Mouse (Mus musculus) embryonic facial prominence, embryonic 12.5 days (tissue): ENCODE results near the gene Myod1. TPM values are rescaled to one million over a fixed set of nuclear protein-coding genes. Genes with fewer than 3 reads are reported as not detected.

Experiments
- ATAC-seq: fragments of 200-750 bp; cut with Nextera tagmentation; 2 replicates; pipeline ENCODE4 v1.8.0; 2017; ENCODE audit not compliant: insufficient number of reproducible peaks, insufficient read depth, low FRiP score, low TSS enrichment
- H3K27ac ChIP-seq: fragments of 300-500 bp; sonication (generic); 2 replicates; pipeline ENCODE4 v1.5.1; 2016; ENCODE audit warnings: mild to moderate bottlenecking
- H3K27me3 ChIP-seq: fragments of 300-500 bp; sonication (generic); 2 replicates; pipeline ENCODE4 v1.6.1; 2016; ENCODE audit warnings: mild to moderate bottlenecking, moderate library complexity
- H3K36me3 ChIP-seq: fragments of 300-500 bp; sonication (generic); 2 replicates; pipeline ENCODE4 v1.6.1; 2016; ENCODE audit warnings: mild to moderate bottlenecking
- H3K4me1 ChIP-seq: fragments of 300-500 bp; sonication (generic); 2 replicates; pipeline ENCODE4 v1.6.1; 2016
- H3K4me2 ChIP-seq: fragments of 300-500 bp; sonication (generic); replicated peaks from 2 replicates; pipeline ENCODE4 v1.6.1; 2016; ENCODE audit warnings: mild to moderate bottlenecking, moderate library complexity
- H3K4me3 ChIP-seq: fragments of 300-500 bp; sonication (generic); 2 replicates; pipeline ENCODE4 v1.5.1; 2016; ENCODE audit warnings: mild to moderate bottlenecking
- H3K9ac ChIP-seq: fragments of 300-500 bp; sonication (generic); 2 replicates; pipeline ENCODE4 v1.6.1; 2016; ENCODE audit warnings: mild to moderate bottlenecking, moderate library complexity
- H3K9me3 ChIP-seq: fragments of 300-500 bp; sonication (generic); 2 replicates; pipeline ENCODE4 v1.6.1; 2016; ENCODE audit warnings: mild to moderate bottlenecking, moderate library complexity
- WGBS: fragments of 180-500 bp; shearing (Covaris S2); methylation state at CpG from one replicate; pipeline ENCODE4 v1.1.7; 2016; 5-methylcytosine and 5-hydroxymethylcytosine counted together
- polyA plus RNA-seq: library from polyadenylated mRNA; unstranded; fragments of >200 nt; fragmentation: Nextera tagmentation; extraction: Ambion mirVana; gene quantifications from 2 replicates; pipeline ENCODE4 v1.2.1, GENCODE M21; 2016

The Myod1 gene
- polyA plus RNA-seq, 1 experiment from 2014 or later: 28.8 TPM

DNA sequence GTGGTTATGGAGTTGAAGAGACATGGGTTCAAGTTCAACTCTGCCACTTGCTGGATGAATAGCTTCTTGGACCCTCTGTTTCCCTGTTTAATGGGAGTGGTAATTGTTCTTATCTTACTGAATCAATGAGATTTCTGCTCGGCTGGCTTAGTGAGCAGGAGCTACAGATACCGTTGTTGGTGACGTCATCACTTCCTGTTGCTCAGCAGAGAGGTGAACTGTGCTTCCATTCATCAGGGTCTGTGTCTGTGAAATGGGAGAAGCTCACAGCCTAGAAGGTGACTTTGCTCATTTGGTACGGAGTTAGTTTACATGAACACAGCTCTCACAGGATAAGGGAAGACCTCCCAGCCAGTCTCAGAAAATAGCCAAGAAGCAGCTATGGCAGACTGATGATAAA lies 22.4 kb upstream of the Myod1 start:
- 30% methylated on average over 4 of the region's 4 CpGs for WGBS
- no peak overlapping the region for H3K9ac ChIP-seq
- H3K9me3 ChIP-seq: no peaks in the 10 kb centered on the region
- H3K4me1 ChIP-seq: peaks cover 1% of the 10 kb centered on the region; the same call in 1 of the 2 replicates
- no peak overlapping the region for H3K27ac ChIP-seq
- H3K4me3 ChIP-seq: no peak overlapping the region
- H3K36me3 ChIP-seq: no peaks in the 10 kb centered on the region
- H3K4me2 ChIP-seq: no peak overlapping the region
- peaks cover 19% of the 10 kb centered on the region for H3K27me3 ChIP-seq
- ATAC-seq: no peak

DNA sequence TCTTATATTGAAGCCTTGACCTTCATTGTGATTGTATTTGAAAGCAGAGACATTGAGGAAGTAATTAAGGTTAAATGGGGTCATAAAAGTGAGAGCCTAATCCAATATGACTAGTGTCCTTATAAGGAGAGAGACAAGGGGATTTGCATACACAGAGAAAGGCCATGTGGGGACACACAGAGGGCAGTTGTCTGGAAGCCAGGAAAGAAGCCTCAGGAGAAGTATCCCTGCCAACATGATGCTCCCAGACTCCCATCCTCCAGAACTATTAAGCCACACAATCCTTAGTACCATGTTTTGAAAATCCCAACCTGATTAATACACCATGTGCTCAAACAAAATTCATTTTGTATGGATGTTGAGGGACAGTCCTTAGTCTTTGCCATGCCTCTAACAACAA lies 14.5 kb upstream of the Myod1 start:
- Histone ChIP-seq H3K4me2 (no peak overlapping the region), H3K27ac (no peak overlapping the region), H3K27me3 (no peaks in the 10 kb centered on the region), H3K4me1 (no peaks in the 10 kb centered on the region), H3K36me3 (no peaks in the 10 kb centered on the region), H3K9me3 (no peaks in the 10 kb centered on the region), H3K9ac (no peak overlapping the region), H3K4me3 (no peak overlapping the region)
- ATAC-seq: no peak

DNA sequence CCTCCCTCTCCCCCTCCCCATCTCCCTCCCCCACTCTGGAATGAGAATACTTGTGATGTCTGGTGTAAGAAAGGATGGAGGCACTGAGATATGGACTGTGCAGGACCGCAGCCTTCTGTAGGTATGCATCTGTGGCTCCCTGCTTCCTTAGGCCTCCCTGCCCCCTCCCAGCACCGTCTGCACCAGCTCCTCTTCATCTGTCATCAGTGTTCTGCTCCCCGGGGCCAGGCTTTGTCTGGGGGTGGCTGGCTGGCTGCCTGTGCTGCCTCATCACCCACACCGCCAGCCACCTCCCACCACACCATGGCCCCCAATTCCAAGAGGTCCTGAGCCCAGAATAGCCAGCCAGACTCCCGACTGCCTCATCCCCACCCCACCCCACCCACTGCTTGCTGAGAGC lies 12.1 kb upstream of the Myod1 start:
- no peak overlapping the region for H3K9ac ChIP-seq
- no peak overlapping the region for H3K27ac ChIP-seq
- no peaks in the 10 kb centered on the region for H3K9me3 ChIP-seq
- no peaks in the 10 kb centered on the region for H3K4me1 ChIP-seq
- WGBS: 55% methylated on average over 5 of the region's 5 CpGs
- ATAC-seq: no peak
- H3K4me2 ChIP-seq: no peak overlapping the region
- no peaks in the 10 kb centered on the region for H3K36me3 ChIP-seq
- H3K4me3 ChIP-seq: no peak overlapping the region
- H3K27me3 ChIP-seq: no peaks in the 10 kb centered on the region

DNA sequence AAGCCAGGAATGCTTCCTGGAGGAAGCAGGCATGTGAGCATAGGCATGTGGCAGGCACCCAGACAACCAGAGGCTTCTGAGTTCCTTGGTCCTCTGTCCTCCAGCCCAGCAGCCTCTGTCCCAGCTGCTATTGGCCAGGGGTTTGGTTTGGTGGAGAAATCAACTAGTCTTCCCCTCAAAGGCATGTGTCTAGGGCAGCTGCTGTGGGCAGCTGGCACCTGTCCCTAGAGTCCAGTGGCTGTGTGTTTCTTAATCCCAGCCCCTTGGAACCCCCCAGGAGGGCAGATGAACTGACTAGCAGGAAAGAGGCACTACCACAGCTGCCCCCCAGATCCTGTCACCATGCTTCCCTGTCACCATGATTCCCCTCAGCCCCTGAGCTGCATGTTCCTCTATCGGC lies 10.5 kb upstream of the Myod1 start:
- Histone ChIP-seq H3K9me3 (no peaks in the 10 kb centered on the region), H3K36me3 (no peaks in the 10 kb centered on the region), H3K4me3 (no peak overlapping the region), H3K27me3 (no peaks in the 10 kb centered on the region), H3K9ac (no peak overlapping the region), H3K27ac (no peak overlapping the region), H3K4me2 (no peak overlapping the region), H3K4me1 (no peaks in the 10 kb centered on the region)
- no peak for ATAC-seq
- 85% methylated on average over 1 of the region's 1 CpGs for WGBS

DNA sequence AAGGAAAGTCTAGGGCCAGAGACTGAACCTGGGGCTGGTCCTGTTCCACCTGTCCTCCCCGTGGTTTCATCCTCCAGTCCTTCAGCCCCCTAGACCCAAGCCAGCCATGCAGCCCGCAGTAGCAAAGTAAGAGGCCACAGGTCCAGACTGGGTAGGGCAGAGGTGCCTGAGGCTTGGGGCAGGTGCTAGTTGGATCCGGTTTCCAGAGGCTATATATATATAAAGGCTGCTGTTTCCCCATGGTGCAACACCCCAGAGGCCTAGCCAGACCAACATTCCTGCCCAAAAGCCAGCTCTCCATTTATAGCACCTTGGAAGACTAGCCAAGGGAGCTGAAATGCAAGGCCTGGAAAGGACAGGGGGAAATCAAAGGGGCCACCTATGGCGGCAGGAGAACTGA lies 5.2 kb upstream of the Myod1 start:
- no peak overlapping the region for H3K4me2 ChIP-seq
- peaks cover 26% of the 10 kb centered on the region for H3K27me3 ChIP-seq
- WGBS: 67% methylated on average over 4 of the region's 4 CpGs
- H3K4me1 ChIP-seq: no peaks in the 10 kb centered on the region
- H3K27ac ChIP-seq: no peak overlapping the region
- no peaks in the 10 kb centered on the region for H3K9me3 ChIP-seq
- no peak for ATAC-seq
- H3K9ac ChIP-seq: no peak overlapping the region
- H3K4me3 ChIP-seq: no peak overlapping the region
- H3K36me3 ChIP-seq: no peaks in the 10 kb centered on the region

DNA sequence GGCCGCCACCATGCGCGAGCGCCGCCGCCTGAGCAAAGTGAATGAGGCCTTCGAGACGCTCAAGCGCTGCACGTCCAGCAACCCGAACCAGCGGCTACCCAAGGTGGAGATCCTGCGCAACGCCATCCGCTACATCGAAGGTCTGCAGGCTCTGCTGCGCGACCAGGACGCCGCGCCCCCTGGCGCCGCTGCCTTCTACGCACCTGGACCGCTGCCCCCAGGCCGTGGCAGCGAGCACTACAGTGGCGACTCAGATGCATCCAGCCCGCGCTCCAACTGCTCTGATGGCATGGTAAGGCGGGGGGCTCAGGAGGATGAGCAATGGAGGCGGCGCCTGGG lies 703 bp downstream of the Myod1 start:
- H3K9me3 ChIP-seq: no peaks in the 10 kb centered on the region
- under 1% methylated on average over 33 of the region's 33 CpGs for WGBS
- peaks cover 76% of the 10 kb centered on the region for H3K27me3 ChIP-seq
- H3K4me2 ChIP-seq: peak overlapping the region; percentile 42
- no peak overlapping the region for H3K27ac ChIP-seq
- peak overlapping the region; percentile 28 for H3K4me3 ChIP-seq
- peak overlapping the region; percentile 7; the same call in 1 of the 2 replicates for H3K9ac ChIP-seq
- H3K36me3 ChIP-seq: no peaks in the 10 kb centered on the region
- H3K4me1 ChIP-seq: peaks cover 13% of the 10 kb centered on the region
- ATAC-seq: 0 out of 2 replicates have a peak, but pooled peaks have one; percentile 36

DNA sequence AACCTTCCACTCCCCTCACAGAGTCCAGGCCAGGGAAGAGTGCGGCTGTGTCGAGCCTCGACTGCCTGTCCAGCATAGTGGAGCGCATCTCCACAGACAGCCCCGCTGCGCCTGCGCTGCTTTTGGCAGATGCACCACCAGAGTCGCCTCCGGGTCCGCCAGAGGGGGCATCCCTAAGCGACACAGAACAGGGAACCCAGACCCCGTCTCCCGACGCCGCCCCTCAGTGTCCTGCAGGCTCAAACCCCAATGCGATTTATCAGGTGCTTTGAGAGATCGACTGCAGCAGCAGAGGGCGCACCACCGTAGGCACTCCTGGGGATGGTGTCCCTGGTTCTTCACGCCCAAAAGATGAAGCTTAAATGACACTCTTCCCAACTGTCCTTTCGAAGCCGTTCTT lies 1.8 kb downstream of the Myod1 start:
- no peak for ATAC-seq
- Histone ChIP-seq H3K9ac (no peak overlapping the region), H3K27me3 (peaks cover 67% of the 10 kb centered on the region), H3K27ac (no peak overlapping the region), H3K36me3 (no peaks in the 10 kb centered on the region), H3K9me3 (no peaks in the 10 kb centered on the region), H3K4me2 (peak overlapping the region; percentile 42), H3K4me3 (peak overlapping the region; percentile 28; the same call in 1 of the 2 replicates), H3K4me1 (peaks cover 13% of the 10 kb centered on the region)
- WGBS: 2% methylated on average over 22 of the region's 22 CpGs

DNA sequence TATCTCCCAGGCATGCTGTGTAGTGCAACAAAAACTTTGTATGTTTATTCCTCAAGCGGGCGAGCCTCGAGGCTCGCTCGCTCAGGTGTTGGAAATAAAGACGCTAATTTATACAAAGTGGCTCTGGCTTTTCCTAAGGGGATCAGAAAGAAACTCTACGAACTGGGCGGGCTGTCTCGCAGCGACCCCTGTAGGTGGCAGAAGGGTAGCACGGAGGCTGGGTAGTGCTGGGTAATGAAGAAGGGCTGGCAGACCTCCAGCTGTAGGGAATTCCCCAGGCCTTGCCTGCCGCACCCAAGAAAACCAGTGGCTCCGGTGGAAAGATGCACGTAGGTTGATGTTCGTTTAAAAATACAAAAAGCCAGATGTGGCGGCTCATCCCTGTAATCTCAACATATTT lies 2.7 kb downstream of the Myod1 start:
- no peak overlapping the region; the same call in 1 of the 2 replicates for H3K4me2 ChIP-seq
- H3K4me3 ChIP-seq: 0 out of 2 replicates have a peak overlapping the region, but pooled peaks have one; percentile 28
- H3K27me3 ChIP-seq: peaks cover 65% of the 10 kb centered on the region
- H3K9ac ChIP-seq: no peak overlapping the region
- no peak for ATAC-seq
- H3K36me3 ChIP-seq: no peaks in the 10 kb centered on the region
- no peaks in the 10 kb centered on the region for H3K9me3 ChIP-seq
- no peak overlapping the region for H3K27ac ChIP-seq
- 7% methylated on average over 16 of the region's 16 CpGs for WGBS
- peaks cover 13% of the 10 kb centered on the region for H3K4me1 ChIP-seq

DNA sequence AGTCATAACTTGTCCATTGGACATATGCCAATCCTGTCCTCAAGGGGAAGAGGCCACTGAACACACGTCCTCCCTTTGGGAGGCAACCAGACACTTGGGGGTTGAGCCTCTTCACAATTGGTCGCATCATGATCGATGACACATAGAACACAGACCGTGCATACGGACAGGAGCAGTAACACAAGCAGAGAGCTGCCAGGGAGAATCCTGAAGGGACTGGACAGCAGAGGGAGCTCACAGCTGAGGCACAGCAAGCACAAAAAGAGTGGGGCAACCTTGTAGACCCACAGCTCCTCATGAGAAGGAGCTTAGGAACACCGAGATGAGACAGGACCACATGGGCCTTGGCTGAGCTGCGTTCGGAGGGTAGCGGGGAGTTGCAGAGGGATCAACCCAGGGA lies 4.4 kb downstream of the Myod1 start:
- peaks cover 13% of the 10 kb centered on the region for H3K4me1 ChIP-seq
- H3K27me3 ChIP-seq: peaks cover 54% of the 10 kb centered on the region
- no peaks in the 10 kb centered on the region for H3K9me3 ChIP-seq
- H3K4me2 ChIP-seq: no peak overlapping the region
- no peak overlapping the region for H3K27ac ChIP-seq
- H3K36me3 ChIP-seq: no peaks in the 10 kb centered on the region
- no peak overlapping the region for H3K9ac ChIP-seq
- 67% methylated on average over 9 of the region's 9 CpGs for WGBS
- no peak for ATAC-seq
- H3K4me3 ChIP-seq: no peak overlapping the region

DNA sequence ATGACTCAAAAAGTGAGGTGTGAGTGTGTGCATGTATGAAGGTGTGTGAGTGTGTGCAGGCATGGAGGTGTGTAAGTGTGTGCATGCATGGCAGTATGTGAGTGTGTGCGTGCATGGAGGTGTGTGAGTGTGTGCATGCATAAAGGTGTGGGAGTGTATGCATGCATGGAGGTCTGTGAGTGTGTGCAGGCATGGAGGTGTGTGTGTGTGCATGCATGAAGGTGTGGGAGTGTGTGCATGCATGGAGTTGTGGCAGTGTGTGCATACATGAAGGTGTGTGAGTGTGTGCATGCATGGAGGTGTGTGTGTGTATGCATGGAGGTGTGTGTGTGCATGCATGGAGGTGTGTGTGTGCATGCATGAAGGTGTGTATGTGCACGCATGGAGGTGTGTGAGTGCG lies 11.2 kb downstream of the Myod1 start:
- Histone ChIP-seq H3K27ac (no peak overlapping the region), H3K9ac (no peak overlapping the region), H3K4me3 (no peak overlapping the region), H3K27me3 (no peaks in the 10 kb centered on the region; the same call in 1 of the 2 replicates), H3K9me3 (no peaks in the 10 kb centered on the region), H3K36me3 (no peaks in the 10 kb centered on the region), H3K4me1 (no peaks in the 10 kb centered on the region), H3K4me2 (no peak overlapping the region)
- ATAC-seq: no peak
- 82% methylated on average over 3 of the region's 3 CpGs for WGBS

DNA sequence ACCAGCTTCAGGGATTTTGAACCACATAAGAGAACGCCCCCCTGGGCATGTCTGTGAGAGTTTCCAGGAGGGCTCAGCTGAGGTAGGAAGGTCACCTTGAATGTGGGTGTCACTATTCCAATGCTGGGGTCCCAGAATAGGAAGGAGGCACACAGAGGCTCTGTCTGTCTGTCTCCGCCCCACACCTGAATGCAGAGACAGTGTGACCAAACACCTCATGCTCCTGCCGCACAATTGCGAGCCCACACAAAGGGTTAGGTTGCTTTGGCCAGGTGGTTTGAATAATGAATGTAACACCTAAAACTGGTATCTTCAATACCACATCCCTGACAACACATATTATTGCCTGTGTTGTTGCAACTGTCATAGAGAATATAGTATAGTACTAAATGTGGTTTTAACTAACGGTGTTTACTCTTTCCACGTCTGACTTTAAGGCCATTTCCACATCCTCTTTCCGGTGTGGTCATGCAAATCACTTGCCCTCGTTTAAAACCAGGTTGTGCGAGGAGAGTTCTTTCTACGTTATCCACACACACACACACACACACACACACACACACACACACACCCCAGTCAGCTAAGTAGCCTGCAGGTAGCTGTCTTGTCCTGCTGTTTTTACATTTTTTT lies 13.3 kb downstream of the Myod1 start:
- no peak overlapping the region for H3K27ac ChIP-seq
- 82% methylated on average over 10 of the region's 10 CpGs for WGBS
- no peak for ATAC-seq

DNA sequence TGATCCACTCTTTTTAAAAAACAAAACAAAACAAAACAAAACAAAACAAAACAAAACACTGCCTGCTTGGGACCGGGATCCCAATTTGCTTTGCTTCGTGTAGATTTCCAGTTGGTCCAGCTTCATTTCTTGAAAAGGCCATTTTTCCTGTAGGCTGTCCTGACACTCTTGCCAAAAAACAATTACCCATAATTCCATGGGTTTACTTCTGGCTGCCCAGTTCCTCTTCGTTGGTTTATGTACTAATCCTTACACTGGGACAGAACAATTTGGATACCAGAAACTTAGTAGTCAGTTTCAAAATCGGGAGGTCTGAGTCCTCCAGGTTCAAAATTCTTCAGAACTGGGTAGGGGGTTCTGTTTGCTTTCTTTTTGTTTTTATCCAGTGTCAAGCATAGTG lies 14.0 kb downstream of the Myod1 start:
- Histone ChIP-seq H3K4me1 (no peaks in the 10 kb centered on the region), H3K9me3 (no peaks in the 10 kb centered on the region), H3K4me2 (no peak overlapping the region), H3K27ac (no peak overlapping the region), H3K9ac (no peak overlapping the region), H3K4me3 (no peak overlapping the region), H3K27me3 (peaks cover 19% of the 10 kb centered on the region), H3K36me3 (no peaks in the 10 kb centered on the region)
- WGBS: 75% methylated on average over 4 of the region's 4 CpGs
- no peak for ATAC-seq

More for the DNA sequence above, 13.3 kb downstream of the Myod1 start:
- no peak overlapping the region for H3K9ac ChIP-seq
- no peaks in the 10 kb centered on the region for H3K9me3 ChIP-seq
- peaks cover 12% of the 10 kb centered on the region for H3K27me3 ChIP-seq
- no peak overlapping the region for H3K4me2 ChIP-seq
- no peaks in the 10 kb centered on the region for H3K4me1 ChIP-seq
- no peaks in the 10 kb centered on the region for H3K36me3 ChIP-seq
- no peak overlapping the region for H3K4me3 ChIP-seq
